Mouse (Mus musculus): ENCODE measurements around the gene Cipc. TPM values are rescaled to one million over a fixed set of nuclear protein-coding genes. Genes with fewer than 3 reads are reported as not detected.

Gene Cipc
- polyA plus RNA-seq, 1 experiment from 2014 or later = 37.9 TPM

DNA sequence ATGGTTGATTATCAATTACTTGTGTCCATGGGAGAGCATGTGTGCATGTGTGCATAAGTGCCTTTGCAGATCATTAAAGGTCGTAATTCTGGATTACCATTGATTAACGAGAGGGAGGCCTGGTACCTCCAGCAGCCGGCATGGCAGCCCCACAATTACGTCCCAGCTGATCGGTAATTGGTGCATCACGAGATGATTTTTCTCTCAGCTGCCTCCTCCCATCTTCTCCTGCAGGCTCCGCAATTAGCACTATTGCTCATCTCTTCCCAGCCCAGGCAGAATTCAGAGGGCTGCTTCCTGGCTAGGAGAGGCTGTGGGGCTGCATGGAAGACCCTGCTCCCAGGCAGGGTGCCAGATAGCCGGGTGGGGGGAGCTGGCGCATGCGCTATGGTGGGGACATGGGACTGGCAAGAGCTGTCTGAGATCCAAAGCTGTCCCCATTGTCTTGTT, 35.3 kb upstream of the Cipc start:
- WGBS = 58% methylated on average over 10 of the region's 10 CpGs
- Histone ChIP-seq H3K9ac (ENCODE audit: low read length) (peak overlapping the region; percentile 25), H3K36me3 (ENCODE audit: control insufficient read depth, insufficient read depth, low read length) (no peaks in the 10 kb centered on the region), H3K4me1 (ENCODE audit: control insufficient read depth, insufficient read depth, low read length) (peaks cover 16% of the 10 kb centered on the region), H3K4me2 (no peak overlapping the region), H3K4me3 (ENCODE audit: low read depth, low read length) (no peak overlapping the region), H3K9me3 (ENCODE audit: control insufficient read depth, low read length) (no peaks in the 10 kb centered on the region), H3K27ac (ENCODE audit: low read depth, low read length) (peak overlapping the region; percentile 58), H3K27me3 (ENCODE audit: control insufficient read depth, insufficient read depth, low read length) (peaks cover 8% of the 10 kb centered on the region; the same call in 1 of the 2 replicates)
- ATAC-seq (ENCODE audit: low FRiP score) (peak; percentile 38), DNase-seq (ENCODE audit: low spot score, missing footprints) (peak; percentile 86)

- Histone ChIP-seq H3K4me1 (ENCODE audit: control insufficient read depth, insufficient read depth, low read length) (peaks cover 15% of the 10 kb centered on the region), H3K4me2 (peak overlapping the region; percentile 22), H3K27ac (ENCODE audit: low read depth, low read length) (peak overlapping the region; percentile 10), H3K27me3 (ENCODE audit: control insufficient read depth, insufficient read depth, low read length) (peaks cover 5% of the 10 kb centered on the region; the same call in 1 of the 2 replicates), H3K4me3 (ENCODE audit: low read depth, low read length) (no peak overlapping the region), H3K9ac (ENCODE audit: low read length) (peak overlapping the region; percentile 33; the same call in 1 of the 2 replicates), H3K36me3 (ENCODE audit: control insufficient read depth, insufficient read depth, low read length) (no peaks in the 10 kb centered on the region), H3K9me3 (ENCODE audit: control insufficient read depth, low read length) (no peaks in the 10 kb centered on the region)
- WGBS = 11% methylated on average over 22 of the region's 22 CpGs
- ATAC-seq (ENCODE audit: low FRiP score) = peak; percentile 46
- peak; percentile 77 for DNase-seq (ENCODE audit: low spot score, missing footprints)
Measured at GRCm38 (mm10) chr12:86912335-86913093, 34.3 kb upstream of the Cipc start.

GRCm38 (mm10) chr12:86914351-86914750, 32.5 kb upstream of the Cipc start:
- no peak for ATAC-seq (ENCODE audit: low FRiP score)
- peaks cover 28% of the 10 kb centered on the region for H3K4me1 ChIP-seq (ENCODE audit: control insufficient read depth, insufficient read depth, low read length)
- WGBS = 77% methylated on average over 2 of the region's 2 CpGs
- H3K4me2 ChIP-seq = no peak overlapping the region
- H3K9me3 ChIP-seq (ENCODE audit: control insufficient read depth, low read length) = no peaks in the 10 kb centered on the region
- peaks cover 5% of the 10 kb centered on the region; the same call in 1 of the 2 replicates for H3K27me3 ChIP-seq (ENCODE audit: control insufficient read depth, insufficient read depth, low read length)
- DNase-seq (ENCODE audit: low spot score, missing footprints) = peak; percentile 64
- no peaks in the 10 kb centered on the region for H3K36me3 ChIP-seq (ENCODE audit: control insufficient read depth, insufficient read depth, low read length)
- H3K27ac ChIP-seq (ENCODE audit: low read depth, low read length) = no peak overlapping the region
- H3K9ac ChIP-seq (ENCODE audit: low read length) = no peak overlapping the region
- H3K4me3 ChIP-seq (ENCODE audit: low read depth, low read length) = no peak overlapping the region

GRCm38 (mm10) chr12:86914756-86915155, 32.1 kb upstream of the Cipc start:
- Histone ChIP-seq H3K9ac (ENCODE audit: low read length) (no peak overlapping the region), H3K4me1 (ENCODE audit: control insufficient read depth, insufficient read depth, low read length) (peaks cover 28% of the 10 kb centered on the region), H3K27ac (ENCODE audit: low read depth, low read length) (no peak overlapping the region), H3K9me3 (ENCODE audit: control insufficient read depth, low read length) (no peaks in the 10 kb centered on the region), H3K36me3 (ENCODE audit: control insufficient read depth, insufficient read depth, low read length) (no peaks in the 10 kb centered on the region), H3K4me3 (ENCODE audit: low read depth, low read length) (no peak overlapping the region), H3K27me3 (ENCODE audit: control insufficient read depth, insufficient read depth, low read length) (peaks cover 5% of the 10 kb centered on the region; the same call in 1 of the 2 replicates), H3K4me2 (no peak overlapping the region)
- ATAC-seq (ENCODE audit: low FRiP score) = no peak
- DNase-seq (ENCODE audit: low spot score, missing footprints) = peak; percentile 72
- WGBS = 79% methylated on average over 6 of the region's 6 CpGs

GRCm38 (mm10) chr12:86915617-86916016, 31.2 kb upstream of the Cipc start:
- H3K9ac ChIP-seq (ENCODE audit: low read length) = no peak overlapping the region
- no peaks in the 10 kb centered on the region for H3K36me3 ChIP-seq (ENCODE audit: control insufficient read depth, insufficient read depth, low read length)
- DNase-seq (ENCODE audit: low spot score, missing footprints) (no peak), ATAC-seq (ENCODE audit: low FRiP score) (no peak)
- peaks cover 5% of the 10 kb centered on the region; the same call in 1 of the 2 replicates for H3K27me3 ChIP-seq (ENCODE audit: control insufficient read depth, insufficient read depth, low read length)
- H3K27ac ChIP-seq (ENCODE audit: low read depth, low read length) = no peak overlapping the region
- WGBS = 79% methylated on average over 7 of the region's 7 CpGs
- no peak overlapping the region for H3K4me3 ChIP-seq (ENCODE audit: low read depth, low read length)
- H3K4me2 ChIP-seq = no peak overlapping the region
- peaks cover 28% of the 10 kb centered on the region for H3K4me1 ChIP-seq (ENCODE audit: control insufficient read depth, insufficient read depth, low read length)
- no peaks in the 10 kb centered on the region for H3K9me3 ChIP-seq (ENCODE audit: control insufficient read depth, low read length)

GRCm38 (mm10) chr12:86916796-86917573, 29.9 kb upstream of the Cipc start:
- Histone ChIP-seq H3K36me3 (ENCODE audit: control insufficient read depth, insufficient read depth, low read length) (no peaks in the 10 kb centered on the region), H3K4me2 (no peak overlapping the region), H3K4me3 (ENCODE audit: low read depth, low read length) (no peak overlapping the region), H3K27ac (ENCODE audit: low read depth, low read length) (no peak overlapping the region), H3K9ac (ENCODE audit: low read length) (no peak overlapping the region), H3K9me3 (ENCODE audit: control insufficient read depth, low read length) (no peaks in the 10 kb centered on the region), H3K27me3 (ENCODE audit: control insufficient read depth, insufficient read depth, low read length) (peaks cover 5% of the 10 kb centered on the region; the same call in 1 of the 2 replicates), H3K4me1 (ENCODE audit: control insufficient read depth, insufficient read depth, low read length) (peaks cover 22% of the 10 kb centered on the region)
- no peak for ATAC-seq (ENCODE audit: low FRiP score)
- DNase-seq (ENCODE audit: low spot score, missing footprints) = no peak
- WGBS = 80% methylated on average over 7 of the region's 7 CpGs

GRCm38 (mm10) chr12:86918361-86918967, 28.4 kb upstream of the Cipc start:
- H3K9ac ChIP-seq (ENCODE audit: low read length) = peak overlapping the region; percentile 20; the same call in 1 of the 2 replicates
- no peaks in the 10 kb centered on the region for H3K36me3 ChIP-seq (ENCODE audit: control insufficient read depth, insufficient read depth, low read length)
- peaks cover 5% of the 10 kb centered on the region; the same call in 1 of the 2 replicates for H3K27me3 ChIP-seq (ENCODE audit: control insufficient read depth, insufficient read depth, low read length)
- no peaks in the 10 kb centered on the region for H3K9me3 ChIP-seq (ENCODE audit: control insufficient read depth, low read length)
- ATAC-seq (ENCODE audit: low FRiP score) = peak; percentile 63
- H3K4me1 ChIP-seq (ENCODE audit: control insufficient read depth, insufficient read depth, low read length) = peaks cover 13% of the 10 kb centered on the region
- H3K27ac ChIP-seq (ENCODE audit: low read depth, low read length) = peak overlapping the region; percentile 41
- DNase-seq (ENCODE audit: low spot score, missing footprints) = no peak
- no peak overlapping the region for H3K4me3 ChIP-seq (ENCODE audit: low read depth, low read length)
- no peak overlapping the region for H3K4me2 ChIP-seq
- 22% methylated on average over 11 of the region's 11 CpGs for WGBS

DNA sequence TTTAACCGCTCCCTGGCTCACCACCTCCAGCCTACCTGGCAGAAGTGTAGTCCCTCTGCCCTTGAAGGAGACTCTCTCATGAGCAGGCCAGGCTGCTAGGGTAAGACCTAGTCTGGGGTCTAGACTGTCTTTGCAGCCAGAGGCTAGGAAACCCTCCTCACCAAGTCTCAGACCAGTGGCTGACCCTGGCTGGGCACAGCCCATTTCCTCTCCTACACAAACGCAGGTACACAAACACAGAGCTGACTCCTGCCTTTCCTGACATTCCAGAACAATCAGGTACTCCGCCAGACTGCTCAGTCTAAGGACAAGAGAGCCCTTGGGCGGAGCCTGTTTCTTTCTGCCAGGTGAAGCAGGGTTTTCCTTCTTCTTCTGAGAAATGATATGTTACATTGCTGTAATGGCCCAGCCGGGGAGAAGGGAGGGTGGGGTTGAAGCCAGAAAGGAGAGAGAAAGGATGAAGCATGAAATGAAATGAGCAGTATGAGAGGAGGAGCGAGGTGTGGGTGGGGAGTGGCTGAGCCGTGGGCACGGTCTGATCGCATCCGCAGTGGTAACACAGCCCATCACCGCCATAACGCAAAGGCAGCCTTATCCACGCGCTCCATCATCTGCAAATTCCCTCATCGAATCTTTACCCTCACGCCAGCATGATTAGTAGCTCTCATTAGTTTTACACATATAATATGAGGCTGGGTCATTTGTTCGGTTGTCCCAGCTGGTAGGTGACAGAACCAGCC, 27.7 kb upstream of the Cipc start:
- peaks cover 13% of the 10 kb centered on the region for H3K4me1 ChIP-seq (ENCODE audit: control insufficient read depth, insufficient read depth, low read length)
- H3K4me2 ChIP-seq = no peak overlapping the region
- DNase-seq (ENCODE audit: low spot score, missing footprints) (no peak), ATAC-seq (ENCODE audit: low FRiP score) (no peak)
- H3K36me3 ChIP-seq (ENCODE audit: control insufficient read depth, insufficient read depth, low read length) = no peaks in the 10 kb centered on the region
- 86% methylated on average over 17 of the region's 17 CpGs for WGBS
- no peak overlapping the region; the same call in 1 of the 2 replicates for H3K27ac ChIP-seq (ENCODE audit: low read depth, low read length)
- no peak overlapping the region for H3K4me3 ChIP-seq (ENCODE audit: low read depth, low read length)
- no peaks in the 10 kb centered on the region; the same call in 1 of the 2 replicates for H3K27me3 ChIP-seq (ENCODE audit: control insufficient read depth, insufficient read depth, low read length)
- H3K9me3 ChIP-seq (ENCODE audit: control insufficient read depth, low read length) = no peaks in the 10 kb centered on the region
- no peak overlapping the region for H3K9ac ChIP-seq (ENCODE audit: low read length)

All from midbrain, embryonic 11.5 days (tissue).